Mouse (Mus musculus) spleen, adult 2 months (tissue): ENCODE measurements around the gene Col6a2.

ENCODE experiments used
- CTCF ChIP-seq: fragments of 200-500 bp; IDR thresholded peaks from 2 replicates; pipeline ENCODE4 v1.5.1; 2011; ENCODE audit warnings: mild to moderate bottlenecking, inconsistent platforms; ENCODE audit not compliant: insufficient read depth, insufficient read length, insufficient replicate concordance; ENCODE audit errors: extremely low read depth
- POLR2A ChIP-seq: fragments of 200-500 bp; IDR thresholded peaks from 2 replicates; pipeline ENCODE4 v1.6.1; 2011; ENCODE audit warnings: low read depth, low read length, inconsistent platforms

- TF ChIP-seq POLR2A (no peak), CTCF (no peak)
These were observed 76.9 kb downstream of the Col6a2 start for GRCm38 (mm10) chr10:76546566-76546965.
